ENCODE assay signal across 25 mouse cellular contexts in genomic region chr2:38779939-38780338, GRCm38 (mm10).
"Had no signal": no experiment of that assay in that cellular context is flagged by ENCODE, and none has a peak within 500 bp of the region (broad histone marks: within the 10 kb centered on the region; RNA-seq: fewer than 3 reads in every experiment).

No protein-coding gene starts in this region.

- H3K4me2 ChIP-seq: kidney, embryonic 15.5 days; limb, embryonic 12.5 days; limb, embryonic 15.5 days; liver, embryonic 11.5 days; lung, embryonic 14.5 days; midbrain, embryonic 12.5 days; neural tube, embryonic 12.5 days; neural tube, embryonic 15.5 days; stomach, embryonic 15.5 days had no signal

- H3K4me3 ChIP-seq: kidney, embryonic 15.5 days; left cerebral cortex, adult 2 months; limb, embryonic 12.5 days; limb, embryonic 15.5 days; midbrain, embryonic 12.5 days; neural tube, embryonic 12.5 days; neural tube, embryonic 15.5 days; stomach, embryonic 15.5 days had no signal

- H3K4me1 ChIP-seq: stomach, embryonic 15.5 days had no signal

- H3K27me3 ChIP-seq: kidney, embryonic 15.5 days; limb, embryonic 12.5 days; limb, embryonic 15.5 days; midbrain, embryonic 12.5 days; neural tube, embryonic 12.5 days; neural tube, embryonic 15.5 days; stomach, embryonic 15.5 days had no signal

- DNase-seq: kidney, adult 8-10 months; kidney, postnatal 10 days; kidney, postnatal 36 days; layer of hippocampus, postnatal 36 days; left cerebral cortex, postnatal 4 days; liver, postnatal 0 days; lung, embryonic 14.5 days; right cerebral cortex, adult 18-20 months; right cerebral cortex, postnatal 14 days; right cerebral cortex, postnatal 4 days; thymus, adult 18-20 months; thymus, postnatal 36 days had no signal

- H3K36me3 ChIP-seq: kidney, embryonic 15.5 days; limb, embryonic 12.5 days; limb, embryonic 15.5 days; midbrain, embryonic 12.5 days; neural tube, embryonic 12.5 days; neural tube, embryonic 15.5 days; stomach, embryonic 15.5 days had no signal

- H3K9me3 ChIP-seq: kidney, embryonic 15.5 days; limb, embryonic 12.5 days; limb, embryonic 15.5 days; midbrain, embryonic 12.5 days; neural tube, embryonic 12.5 days; neural tube, embryonic 15.5 days; stomach, embryonic 15.5 days had no signal

- H3K9ac ChIP-seq: kidney, embryonic 15.5 days; limb, embryonic 12.5 days; limb, embryonic 15.5 days; liver, embryonic 14.5 days; liver, postnatal 0 days; lung, embryonic 14.5 days; midbrain, embryonic 12.5 days; neural tube, embryonic 12.5 days; neural tube, embryonic 15.5 days; stomach, embryonic 15.5 days had no signal

- H3K27ac ChIP-seq: kidney, embryonic 15.5 days; left cerebral cortex, adult 2 months; limb, embryonic 12.5 days; limb, embryonic 15.5 days; liver, embryonic 14.5 days; macrophage; midbrain, embryonic 12.5 days; neural tube, embryonic 12.5 days; neural tube, embryonic 15.5 days; stomach, embryonic 15.5 days had no signal

- ATAC-seq: liver, postnatal 0 days; lung, postnatal 0 days; midbrain, embryonic 16.5 days had no signal
